Mouse (Mus musculus) telencephalon, adult 2 months (tissue): ENCODE measurements at regions not wholly inside any gene's neighbourhood (a gene's known extent, or its start where the extent isn't known, plus 50 kb on each side); places are given as distances from the start of the nearest gene placed in this dataset.
A peak's percentile ranks its signal among the peaks of the same experiment; 100 is the strongest.

Source experiments
- DNase-seq: peaks from one replicate; pipeline ENCODE4 v3.0.0-alpha.2; 2011; ENCODE audit warnings: low read depth, low spot score

DNA sequence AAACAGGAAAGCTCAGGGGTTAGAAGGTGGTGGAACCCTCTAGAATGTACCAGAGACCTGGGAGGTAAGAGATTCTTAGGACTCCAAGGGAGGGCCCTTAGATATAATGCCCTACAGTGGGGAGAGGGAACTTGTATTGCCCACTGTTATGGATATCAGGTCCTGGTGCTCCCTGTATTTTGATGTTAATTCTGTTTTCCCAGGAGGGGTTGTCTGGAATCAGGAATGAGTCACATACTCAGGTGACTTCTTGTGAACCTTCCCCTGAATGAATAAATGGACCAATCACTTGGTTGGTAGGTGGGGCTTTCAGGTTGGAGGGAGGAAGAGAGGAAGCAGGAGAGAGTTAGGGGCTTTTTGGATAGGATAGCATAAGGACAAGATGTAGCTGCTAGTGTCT is 533.8 kb upstream of the Htr2c start:
- DNase-seq, result no peak

DNA sequence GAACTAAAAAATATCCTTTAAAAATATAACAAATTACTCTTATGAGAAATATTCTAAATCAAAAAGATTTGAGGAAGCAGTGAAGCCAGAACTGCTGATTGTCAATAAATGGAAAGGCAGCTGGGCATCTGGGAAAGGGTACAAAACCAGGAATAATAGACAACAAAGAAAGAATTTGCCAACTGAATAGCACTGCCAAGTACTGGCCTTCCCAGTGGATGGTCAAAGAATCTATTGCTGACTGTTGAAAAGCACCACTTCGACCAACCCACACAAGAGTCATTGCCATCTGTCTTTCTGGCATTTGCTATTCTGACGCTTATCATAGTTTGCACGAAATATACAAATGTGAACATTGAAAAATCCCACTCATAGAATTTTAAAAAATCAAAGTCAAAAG is 502.4 kb upstream of the Htr2c start:
- peak; percentile 15 for DNase-seq

DNA sequence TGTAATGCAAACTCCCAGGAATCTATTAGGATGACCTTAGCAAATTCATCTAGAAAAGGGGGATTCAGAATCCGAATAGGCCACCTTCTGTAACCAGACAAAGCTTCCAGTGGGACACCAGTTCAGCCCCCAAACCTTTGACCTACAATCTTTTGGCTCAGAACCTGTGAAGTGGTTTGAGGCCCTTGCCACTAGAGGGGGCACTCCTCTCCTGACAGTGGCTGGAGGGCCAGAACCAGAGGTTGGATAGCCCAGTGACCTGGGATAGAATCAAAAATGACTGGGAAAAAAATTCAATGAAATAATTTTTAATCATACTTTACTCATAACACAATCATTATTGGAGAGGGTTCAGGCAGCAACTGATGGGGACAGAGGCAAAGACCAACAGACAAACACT is 484.7 kb upstream of the Htr2c start:
- DNase-seq, result no peak

DNA sequence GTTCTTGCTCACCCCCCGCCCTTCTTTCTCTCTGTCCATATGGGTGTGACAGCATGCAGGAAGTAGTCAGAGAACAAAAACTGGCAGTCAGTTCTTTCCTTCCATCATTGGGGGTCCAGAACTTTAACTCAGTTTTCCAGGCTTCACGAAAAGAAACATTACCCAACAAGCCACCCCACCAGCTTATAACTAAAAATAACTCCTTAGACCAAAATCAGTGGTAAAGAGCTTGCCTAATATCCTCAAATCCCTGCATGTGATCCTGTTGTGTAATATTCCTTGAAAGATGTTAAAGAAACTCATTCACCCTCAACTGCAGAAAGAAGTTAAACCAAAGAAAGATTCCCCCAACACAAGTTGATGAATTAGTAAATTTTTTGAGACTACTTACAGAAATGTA is 449.8 kb upstream of the Htr2c start:
- no peak for DNase-seq

DNA sequence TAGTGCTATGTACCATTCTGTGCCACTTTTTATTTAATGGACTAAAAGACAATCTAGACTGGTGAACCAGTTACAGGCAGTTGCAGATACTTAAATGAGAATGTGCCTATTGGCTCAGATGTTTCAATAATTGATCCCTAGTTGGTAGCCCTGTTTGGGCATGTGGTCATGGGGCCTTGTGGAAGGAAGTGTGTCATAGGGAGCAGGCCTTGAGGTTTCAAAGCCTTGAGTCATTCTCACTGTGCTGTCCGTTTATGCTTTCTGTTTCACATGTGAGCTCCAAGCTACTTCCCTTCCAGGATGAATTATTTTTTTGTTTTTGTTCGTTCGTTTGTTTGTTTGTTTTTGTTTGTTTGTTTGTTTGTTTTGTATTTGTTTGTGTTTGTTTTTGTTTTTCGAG is 449.1 kb upstream of the Htr2c start:
- DNase-seq, result no peak

DNA sequence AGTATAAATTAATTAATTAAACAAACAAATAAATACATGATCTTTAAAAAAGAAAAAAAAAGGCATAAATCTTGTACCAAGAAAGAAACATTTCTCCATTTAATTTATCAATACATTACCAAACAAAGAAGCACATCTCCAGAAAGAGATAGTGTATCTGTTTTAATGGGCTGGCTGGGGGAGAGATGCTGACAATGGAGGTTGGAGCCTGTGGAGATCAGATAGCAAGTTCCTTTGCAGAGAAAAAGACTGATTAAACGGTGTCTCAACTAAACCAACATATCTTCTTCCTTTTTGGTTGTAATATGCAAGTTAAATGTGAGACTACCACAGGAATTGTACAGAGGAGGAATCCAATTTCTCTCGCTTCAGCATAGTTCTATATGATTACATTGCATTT is 433.5 kb upstream of the Htr2c start:
- DNase-seq, result no peak

DNA sequence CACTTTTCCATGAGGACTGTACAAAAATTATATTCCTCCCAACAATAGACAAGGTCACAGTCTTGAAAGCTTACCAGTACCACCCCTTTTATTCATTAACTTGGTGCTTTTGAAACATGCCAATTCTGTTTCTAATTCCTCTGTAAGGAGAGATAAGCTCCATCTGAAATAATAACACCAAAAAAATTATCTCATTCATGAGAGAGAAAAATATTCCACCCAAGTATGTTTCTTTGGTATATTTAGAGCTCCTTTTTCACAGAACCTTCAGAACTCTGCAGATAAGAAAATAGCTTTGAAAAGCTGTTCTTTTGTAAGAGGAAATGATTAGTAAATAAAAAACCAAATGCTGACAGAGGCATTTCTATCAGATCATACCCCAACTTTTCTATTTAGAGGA is 424.5 kb upstream of the Htr2c start:
- DNase-seq, result no peak

DNA sequence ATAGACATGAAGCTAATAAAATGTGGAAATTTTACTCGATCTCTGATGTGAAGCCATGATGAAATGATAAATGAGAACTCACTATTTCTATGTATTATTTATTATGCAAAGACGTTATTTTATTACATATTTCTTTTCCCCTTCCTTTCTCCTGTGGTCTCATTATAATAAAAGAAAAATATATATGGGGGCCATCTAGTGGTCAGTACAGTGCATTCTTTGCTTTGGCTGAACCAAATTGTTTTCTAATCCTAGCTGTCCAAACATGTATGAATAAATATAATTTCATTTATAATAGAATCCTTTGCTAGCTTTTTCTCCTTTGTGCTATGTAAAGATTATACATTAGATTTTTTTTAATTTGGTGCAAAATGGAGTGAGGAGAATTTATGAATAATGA is 403.7 kb upstream of the Htr2c start:
- no peak for DNase-seq
